Mouse (Mus musculus) liver, embryonic 15.5 days (tissue): ENCODE data around the gene Igf2bp1. TPM values are rescaled to one million over a fixed set of nuclear protein-coding genes. Genes with fewer than 3 reads are reported as not detected.

Experiments used
- ATAC-seq: fragments of 200-750 bp; cut with Nextera tagmentation; 2 replicates; pipeline ENCODE4 v1.8.0; 2017; ENCODE audit warnings: moderate number of reproducible peaks, mild to moderate bottlenecking, moderate library complexity; ENCODE audit not compliant: insufficient read depth
- H3K27ac ChIP-seq: fragments of 300-500 bp; sonication (generic); replicated peaks from 2 replicates; pipeline ENCODE4 v1.5.1; 2015; ENCODE audit warnings: mild to moderate bottlenecking, inconsistent platforms
- H3K27me3 ChIP-seq: fragments of 300-500 bp; sonication (generic); 2 replicates; pipeline ENCODE4 v1.6.1; 2015; ENCODE audit warnings: mild to moderate bottlenecking, inconsistent platforms
- H3K36me3 ChIP-seq: fragments of 300-500 bp; sonication (generic); replicated peaks from 2 replicates; pipeline ENCODE4 v1.6.1; 2015; ENCODE audit warnings: moderate library complexity, mild to moderate bottlenecking, inconsistent platforms
- H3K4me1 ChIP-seq: fragments of 300-500 bp; sonication (generic); replicated peaks from 2 replicates; pipeline ENCODE4 v1.6.1; 2015; ENCODE audit warnings: inconsistent platforms
- H3K4me2 ChIP-seq: fragments of 300-500 bp; sonication (generic); 2 replicates; pipeline ENCODE4 v1.6.1; 2015; ENCODE audit warnings: moderate library complexity, mild to moderate bottlenecking, inconsistent platforms
- H3K4me3 ChIP-seq: fragments of 300-500 bp; sonication (generic); replicated peaks from 2 replicates; pipeline ENCODE4 v1.5.1; 2015; ENCODE audit warnings: mild to moderate bottlenecking, inconsistent platforms
- H3K9ac ChIP-seq: fragments of 300-500 bp; sonication (generic); 2 replicates; pipeline ENCODE4 v1.6.1; 2015; ENCODE audit warnings: moderate library complexity, mild to moderate bottlenecking, inconsistent platforms
- H3K9me3 ChIP-seq: fragments of 300-500 bp; sonication (generic); replicated peaks from 2 replicates; pipeline ENCODE4 v1.6.1; 2016; ENCODE audit warnings: inconsistent platforms
- WGBS: fragments of 180-500 bp; shearing (Covaris S2); methylation state at CpG from one replicate; pipeline ENCODE4 v1.1.7; 2015; ENCODE audit warnings: mixed read lengths; ENCODE audit not compliant: insufficient replicate concordance; 5-methylcytosine and 5-hydroxymethylcytosine counted together
- polyA plus RNA-seq: library from polyadenylated mRNA; unstranded; fragments of >200 nt; fragmentation: Nextera tagmentation; extraction: Ambion mirVana; gene quantifications from 2 replicates; pipeline ENCODE4 v1.2.1, GENCODE M21; 2015

Gene Igf2bp1
- polyA plus RNA-seq, 1 experiment from 2014 or later = 11.9 TPM

- Histone ChIP-seq H3K9me3 (no peaks in the 10 kb centered on the region), H3K27ac (no peak overlapping the region), H3K9ac (no peak overlapping the region), H3K4me1 (peaks cover 56% of the 10 kb centered on the region), H3K36me3 (peaks cover 13% of the 10 kb centered on the region), H3K4me2 (0 out of 2 replicates have a peak overlapping the region, but pooled peaks have one; percentile 67), H3K27me3 (no peaks in the 10 kb centered on the region), H3K4me3 (no peak overlapping the region)
- no peak for ATAC-seq
- whole genome bisulfite sequencing = 73% methylated on average over 8 of the region's 8 CpGs
Measured at GRCm38 (mm10) chr11:95989864-95990263, 15.9 kb downstream of the Igf2bp1 start.

GRCm38 (mm10) chr11:95988533-95988932, 17.2 kb downstream of the Igf2bp1 start:
- H3K36me3 ChIP-seq = no peaks in the 10 kb centered on the region
- no peaks in the 10 kb centered on the region for H3K9me3 ChIP-seq
- peak overlapping the region; percentile 62 for H3K27ac ChIP-seq
- peak overlapping the region; percentile 23; the same call in 1 of the 2 replicates for H3K9ac ChIP-seq
- no peaks in the 10 kb centered on the region for H3K27me3 ChIP-seq
- peaks cover 56% of the 10 kb centered on the region for H3K4me1 ChIP-seq
- no peak overlapping the region for H3K4me3 ChIP-seq
- 44% methylated on average over 9 of the region's 9 CpGs for WGBS
- ATAC-seq = 0 out of 2 replicates have a peak, but pooled peaks have one; percentile 9
- peak overlapping the region; percentile 30; the same call in 1 of the 2 replicates for H3K4me2 ChIP-seq

GRCm38 (mm10) chr11:95987854-95988447, 17.8 kb downstream of the Igf2bp1 start:
- H3K27ac ChIP-seq = peak overlapping the region; percentile 62
- 0 out of 2 replicates have a peak overlapping the region, but pooled peaks have one; percentile 9 for H3K9ac ChIP-seq
- H3K36me3 ChIP-seq = no peaks in the 10 kb centered on the region
- peak overlapping the region; percentile 30; the same call in 1 of the 2 replicates for H3K4me2 ChIP-seq
- H3K9me3 ChIP-seq = no peaks in the 10 kb centered on the region
- peak; percentile 60 for ATAC-seq
- WGBS = 36% methylated on average over 6 of the region's 6 CpGs
- H3K27me3 ChIP-seq = no peaks in the 10 kb centered on the region
- H3K4me1 ChIP-seq = peaks cover 58% of the 10 kb centered on the region
- no peak overlapping the region for H3K4me3 ChIP-seq

GRCm38 (mm10) chr11:95982475-95982874, 23.3 kb downstream of the Igf2bp1 start:
- Histone ChIP-seq H3K27ac (peak overlapping the region; percentile 20; the same call in 1 of the 2 replicates), H3K4me3 (no peak overlapping the region), H3K4me2 (peak overlapping the region; percentile 31), H3K9ac (no peak overlapping the region), H3K36me3 (peaks cover 5% of the 10 kb centered on the region; the same call in 1 of the 2 replicates), H3K27me3 (no peaks in the 10 kb centered on the region), H3K4me1 (peaks cover 28% of the 10 kb centered on the region), H3K9me3 (no peaks in the 10 kb centered on the region)
- ATAC-seq = peak; percentile 23; the same call in 1 of the 2 replicates
- 59% methylated on average over 1 of the region's 1 CpGs for WGBS

- Histone ChIP-seq H3K36me3 (peaks cover 11% of the 10 kb centered on the region), H3K9me3 (no peaks in the 10 kb centered on the region), H3K4me2 (peak overlapping the region; percentile 31), H3K4me3 (no peak overlapping the region), H3K27me3 (no peaks in the 10 kb centered on the region), H3K9ac (no peak overlapping the region), H3K4me1 (peaks cover 23% of the 10 kb centered on the region), H3K27ac (peak overlapping the region; percentile 20; the same call in 1 of the 2 replicates)
- peak; percentile 63 for ATAC-seq
- 21% methylated on average over 12 of the region's 12 CpGs for WGBS
Measured at GRCm38 (mm10) chr11:95981804-95982203, 23.9 kb downstream of the Igf2bp1 start.

- no peak overlapping the region for H3K27ac ChIP-seq
- H3K27me3 ChIP-seq = no peaks in the 10 kb centered on the region
- WGBS = 61% methylated on average over 8 of the region's 8 CpGs
- H3K9ac ChIP-seq = no peak overlapping the region
- peaks cover 23% of the 10 kb centered on the region for H3K4me1 ChIP-seq
- no peaks in the 10 kb centered on the region for H3K9me3 ChIP-seq
- H3K36me3 ChIP-seq = peaks cover 20% of the 10 kb centered on the region
- no peak overlapping the region for H3K4me2 ChIP-seq
- H3K4me3 ChIP-seq = no peak overlapping the region
- ATAC-seq = peak; percentile 43; the same call in 1 of the 2 replicates
Measured at GRCm38 (mm10) chr11:95980762-95981418, 24.9 kb downstream of the Igf2bp1 start.

- H3K27ac ChIP-seq = no peak overlapping the region
- no peaks in the 10 kb centered on the region for H3K27me3 ChIP-seq
- H3K4me2 ChIP-seq = no peak overlapping the region
- no peak overlapping the region for H3K9ac ChIP-seq
- WGBS = 71% methylated on average over 3 of the region's 3 CpGs
- ATAC-seq = no peak
- peaks cover 23% of the 10 kb centered on the region for H3K4me1 ChIP-seq
- peaks cover 40% of the 10 kb centered on the region for H3K36me3 ChIP-seq
- no peaks in the 10 kb centered on the region for H3K9me3 ChIP-seq
- no peak overlapping the region for H3K4me3 ChIP-seq
Measured at GRCm38 (mm10) chr11:95978487-95978886, 27.3 kb downstream of the Igf2bp1 start.

- H3K36me3 ChIP-seq = peaks cover 52% of the 10 kb centered on the region
- no peak overlapping the region for H3K9ac ChIP-seq
- ATAC-seq = no peak
- no peak overlapping the region for H3K4me3 ChIP-seq
- H3K4me2 ChIP-seq = no peak overlapping the region
- no peaks in the 10 kb centered on the region for H3K9me3 ChIP-seq
- H3K27me3 ChIP-seq = no peaks in the 10 kb centered on the region
- H3K4me1 ChIP-seq = peaks cover 3% of the 10 kb centered on the region
- 71% methylated on average over 2 of the region's 2 CpGs for WGBS
- H3K27ac ChIP-seq = no peak overlapping the region
Measured at GRCm38 (mm10) chr11:95976290-95976689, 29.4 kb downstream of the Igf2bp1 start.

- no peaks in the 10 kb centered on the region for H3K9me3 ChIP-seq
- H3K27me3 ChIP-seq = no peaks in the 10 kb centered on the region
- H3K36me3 ChIP-seq = peaks cover 58% of the 10 kb centered on the region
- 74% methylated on average over 5 of the region's 5 CpGs for WGBS
- H3K4me3 ChIP-seq = no peak overlapping the region
- no peak overlapping the region for H3K9ac ChIP-seq
- no peak overlapping the region for H3K27ac ChIP-seq
- no peak for ATAC-seq
- no peaks in the 10 kb centered on the region for H3K4me1 ChIP-seq
- no peak overlapping the region for H3K4me2 ChIP-seq
Measured at GRCm38 (mm10) chr11:95975694-95976093, 30.0 kb downstream of the Igf2bp1 start.

GRCm38 (mm10) chr11:95973187-95973586, 32.6 kb downstream of the Igf2bp1 start:
- no peak overlapping the region for H3K4me2 ChIP-seq

GRCm38 (mm10) chr11:95963304-95963703, 42.4 kb downstream of the Igf2bp1 start:
- Histone ChIP-seq H3K27me3 (no peaks in the 10 kb centered on the region), H3K9ac (no peak overlapping the region), H3K4me2 (no peak overlapping the region), H3K4me3 (no peak overlapping the region), H3K27ac (no peak overlapping the region), H3K4me1 (0 out of 2 replicates have a peak, but pooled peaks cover 4% of the 10 kb centered on the region), H3K36me3 (peaks cover 55% of the 10 kb centered on the region), H3K9me3 (no peaks in the 10 kb centered on the region)
- 73% methylated on average over 7 of the region's 7 CpGs for WGBS
- ATAC-seq = no peak

More at GRCm38 (mm10) chr11:95973187-95973586, 32.6 kb downstream of the Igf2bp1 start:
- H3K9ac ChIP-seq = no peak overlapping the region
- no peaks in the 10 kb centered on the region for H3K9me3 ChIP-seq
- no peak for ATAC-seq
- H3K4me3 ChIP-seq = no peak overlapping the region
- 61% methylated on average over 6 of the region's 6 CpGs for WGBS
- no peak overlapping the region for H3K27ac ChIP-seq
- H3K4me1 ChIP-seq = no peaks in the 10 kb centered on the region
- H3K36me3 ChIP-seq = peaks cover 76% of the 10 kb centered on the region
- H3K27me3 ChIP-seq = no peaks in the 10 kb centered on the region
